Mouse (Mus musculus) C2C12 (cell line): ENCODE results near the gene Ccdc146.

Source experiments
- CTCF ChIP-seq: IDR thresholded peaks from one replicate; pipeline ENCODE4 v1.5.1; 2011; ENCODE audit not compliant: control insufficient read depth, insufficient read depth, insufficient read length
- FOSL1 ChIP-seq: IDR thresholded peaks from one replicate; pipeline ENCODE4 v1.8.0; 2011; ENCODE audit warnings: mild to moderate bottlenecking, low read length; ENCODE audit not compliant: poor library complexity, insufficient read depth, severe bottlenecking
- MAX ChIP-seq: IDR thresholded peaks from one replicate; pipeline ENCODE4 v1.6.1; 2011; ENCODE audit warnings: mild to moderate bottlenecking, control low read depth
- USF1 ChIP-seq: IDR thresholded peaks from one replicate; pipeline ENCODE4 v1.6.1; 2011; ENCODE audit warnings: low read depth, mild to moderate bottlenecking, control low read depth, moderate library complexity

GRCm38 (mm10) chr5:21300058-21300457 lies 124.4 kb downstream of the Ccdc146 start:
- TF ChIP-seq FOSL1 (no peak), CTCF (no peak), USF1 (no peak), MAX (no peak)
